Mouse (Mus musculus) urinary bladder, postnatal 0 days (tissue): ENCODE data around the gene Gm15127. TPM values are rescaled to one million over a fixed set of nuclear protein-coding genes. Genes with fewer than 3 reads are reported as not detected.

Experiments
- polyA plus RNA-seq: library from polyadenylated mRNA; unstranded; fragments of >200 nt; fragmentation: Nextera tagmentation; extraction: Ambion mirVana; gene quantifications from 2 replicates; pipeline ENCODE4 v1.2.1, GENCODE M21; 2015

The Gm15127 gene
- polyA plus RNA-seq: not detected in 2 replicates

GRCm38 (mm10) chrX:148663298-148663697, at the start of gene Gm15127:
TSS of gene Gm15127 (plus strand) at chrX:148663598.

GRCm38 (mm10) chrX:148615053-148615452, 48.3 kb upstream of the Gm15127 start, which contains the start of gene Gm8334:
TSS of gene Gm8334 (minus strand) at chrX:148615153.

Other genes with a start within 250 kb of the Gm15127 start
- not detected in 2 replicates for gene Gm15114, start 174.6 kb upstream of the Gm15127 start, polyA plus RNA-seq
- gene Gm8334, start 48.4 kb upstream of the Gm15127 start, polyA plus RNA-seq: not detected in 2 replicates
- not detected in 2 replicates for gene Luzp4, start 194.0 kb downstream of the Gm15127 start, polyA plus RNA-seq